Mouse (Mus musculus): Measurements from ENCODE around the gene Sox6.

Gene Sox6

DNA sequence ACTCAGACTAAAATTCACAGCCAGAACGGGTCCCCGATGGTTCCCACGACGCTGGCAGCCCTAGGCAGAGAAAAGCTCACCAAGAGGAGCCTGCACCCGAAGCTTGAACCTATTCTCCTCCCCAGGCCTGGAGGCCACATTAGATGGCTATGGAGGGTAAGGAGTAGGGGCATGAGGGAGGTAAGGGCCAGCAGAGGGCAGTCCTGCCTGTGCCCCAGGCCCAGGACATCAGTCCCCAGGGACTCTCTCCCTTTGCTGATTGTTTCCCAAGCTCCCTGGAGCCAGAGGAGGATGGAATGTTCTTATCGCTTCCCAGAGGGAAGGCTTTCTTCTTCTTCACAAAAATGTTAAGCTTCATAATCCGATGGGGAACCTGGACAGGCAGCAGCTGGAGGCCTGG, 615.8 kb downstream of the Sox6 start:
- DNase-seq (ENCODE audit: low read depth, low spot score), result no peak

DNA sequence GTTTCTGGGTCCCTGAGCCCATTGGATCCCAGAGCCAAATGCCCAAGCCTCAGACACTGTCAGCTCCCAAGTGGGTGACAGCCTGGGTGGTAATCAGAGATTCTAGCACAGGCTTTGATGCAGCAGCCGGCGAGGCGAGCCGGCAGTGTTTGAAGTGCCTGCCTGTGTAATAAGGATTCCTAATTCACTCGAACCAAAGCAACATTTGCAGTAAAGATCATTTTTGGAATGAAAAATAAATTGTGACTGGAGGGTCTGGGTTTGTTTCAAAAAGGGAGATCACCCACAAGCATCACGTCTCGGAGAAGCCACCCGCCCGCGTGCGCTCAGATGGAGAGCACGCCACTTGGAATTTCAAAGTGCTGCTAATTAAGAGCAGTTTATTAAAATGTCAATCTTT, 617.6 kb downstream of the Sox6 start:
- DNase-seq (ENCODE audit: low read depth, low spot score), result no peak
